Mouse (Mus musculus): ENCODE data around the gene Rangap1. TPM values are rescaled to one million over a fixed set of nuclear protein-coding genes. Genes with fewer than 3 reads are reported as not detected.

The Rangap1 gene
- polyA plus RNA-seq, 1 experiment from 2014 or later: 198 TPM

- 81% methylated on average over 4 of the region's 4 CpGs for WGBS
- H3K36me3 ChIP-seq (replicated peaks): peaks cover 76% of the 10 kb centered on the region
- no peaks in the 10 kb centered on the region for H3K27me3 ChIP-seq (ENCODE audit: poor library complexity, severe bottlenecking)
- peaks cover under 1% of the 10 kb centered on the region for H3K4me1 ChIP-seq
- no peak for DNase-seq (ENCODE audit: extremely low spot score, low spot score)
- no peaks in the 10 kb centered on the region for H3K9me3 ChIP-seq
- no peak overlapping the region for H3K27ac ChIP-seq
- H3K4me3 ChIP-seq: 0 out of 2 replicates have a peak overlapping the region, but pooled peaks have one; percentile 8
These were observed 75.1 kb downstream of the Rangap1 start for GRCm38 (mm10) chr15:81670231-81670640.

- no peaks in the 10 kb centered on the region for H3K27me3 ChIP-seq (ENCODE audit: poor library complexity, severe bottlenecking)
- H3K4me1 ChIP-seq: peaks cover 10% of the 10 kb centered on the region
- no peak overlapping the region for H3K4me3 ChIP-seq
- peaks cover 51% of the 10 kb centered on the region for H3K36me3 ChIP-seq (replicated peaks)
- H3K27ac ChIP-seq: no peak overlapping the region
- 88% methylated on average over 10 of the region's 10 CpGs for WGBS
- no peaks in the 10 kb centered on the region for H3K9me3 ChIP-seq
- DNase-seq (ENCODE audit: extremely low spot score, low spot score): no peak
These were observed 78.4 kb downstream of the Rangap1 start for GRCm38 (mm10) chr15:81666957-81667356.

GRCm38 (mm10) chr15:81663697-81664561, 81.4 kb downstream of the Rangap1 start, which contains the start of gene L3mbtl2:
Gene L3mbtl2 (plus strand): TSS chr15:81663889.
- Histone ChIP-seq H3K36me3 (replicated peaks) (peaks cover 22% of the 10 kb centered on the region), H3K9me3 (no peaks in the 10 kb centered on the region), H3K27me3 (ENCODE audit: poor library complexity, severe bottlenecking) (no peaks in the 10 kb centered on the region), H3K4me1 (peaks cover 10% of the 10 kb centered on the region), H3K4me3 (peak within 1 kb of the TSS; percentile 93), H3K27ac (peak within 1 kb of the TSS; percentile 87)
- 1% methylated on average over 55 of the region's 55 CpGs for WGBS
- DNase-seq (ENCODE audit: extremely low spot score, low spot score): peak; percentile 91

GRCm38 (mm10) chr15:81663281-81663680, 82.0 kb downstream of the Rangap1 start:
- no peak for DNase-seq (ENCODE audit: extremely low spot score, low spot score)
- Histone ChIP-seq H3K36me3 (replicated peaks) (peaks cover 16% of the 10 kb centered on the region), H3K4me3 (peak overlapping the region; percentile 93), H3K4me1 (peaks cover 10% of the 10 kb centered on the region), H3K9me3 (no peaks in the 10 kb centered on the region), H3K27me3 (ENCODE audit: poor library complexity, severe bottlenecking) (no peaks in the 10 kb centered on the region), H3K27ac (peak overlapping the region; percentile 87; the same call in 1 of the 2 replicates)
- WGBS: 64% methylated on average over 10 of the region's 10 CpGs

DNA sequence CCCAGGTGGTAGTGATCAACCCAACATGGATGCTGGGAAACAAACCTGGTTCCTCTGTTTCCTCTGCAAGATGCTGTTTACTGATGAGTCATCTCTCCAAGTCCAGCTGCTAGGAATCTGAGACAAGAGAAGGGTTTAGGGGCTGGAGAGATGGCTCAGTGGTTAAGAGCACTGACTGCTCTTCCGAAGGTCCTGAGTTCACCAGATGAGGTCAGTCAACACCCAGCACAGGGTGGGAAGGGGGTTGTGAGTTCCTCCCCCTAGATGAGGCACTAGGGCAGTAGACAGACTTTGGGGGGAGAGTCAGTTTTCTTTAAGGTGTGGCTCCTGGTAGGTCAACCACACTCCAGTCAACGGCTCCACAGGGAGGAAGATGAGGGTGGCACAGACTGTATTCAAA, 83.6 kb downstream of the Rangap1 start:
- H3K27ac ChIP-seq: no peak overlapping the region
- H3K4me3 ChIP-seq: no peak overlapping the region
- no peaks in the 10 kb centered on the region for H3K27me3 ChIP-seq (ENCODE audit: poor library complexity, severe bottlenecking)
- 93% methylated on average over 2 of the region's 2 CpGs for WGBS
- H3K36me3 ChIP-seq (replicated peaks): no peaks in the 10 kb centered on the region
- no peak for DNase-seq (ENCODE audit: extremely low spot score, low spot score)
- peaks cover 10% of the 10 kb centered on the region for H3K4me1 ChIP-seq
- H3K9me3 ChIP-seq: no peaks in the 10 kb centered on the region

Other genes with a start within 250 kb of the Rangap1 start
- 16.3 and 19.8 TPM in 2 replicates for gene Ep300, start 160.2 kb downstream of the Rangap1 start, polyA plus RNA-seq (2016; fragmentation: Nextera tagmentation; extraction: Ambion mirVana)
- 51.4 and 53.1 TPM in 2 replicates for gene L3mbtl2, start 81.6 kb downstream of the Rangap1 start, polyA plus RNA-seq (2016; fragmentation: Nextera tagmentation; extraction: Ambion mirVana)
- 2.3 and 2.4 TPM in 2 replicates for gene Chadl, start 48.2 kb downstream of the Rangap1 start, polyA plus RNA-seq (2016; fragmentation: Nextera tagmentation; extraction: Ambion mirVana)
- 43.4 and 44.3 TPM in 2 replicates for gene Zc3h7b, start 473 bp downstream of the Rangap1 start, polyA plus RNA-seq (2016; fragmentation: Nextera tagmentation; extraction: Ambion mirVana)
- gene Tef, start 56.9 kb upstream of the Rangap1 start, polyA plus RNA-seq (2016; fragmentation: Nextera tagmentation; extraction: Ambion mirVana): 13.5 and 13.7 TPM in 2 replicates
- 20.1 and 20.3 TPM in 2 replicates for gene Tob2, start 113.3 kb upstream of the Rangap1 start, polyA plus RNA-seq (2016; fragmentation: Nextera tagmentation; extraction: Ambion mirVana)
- 255 and 271 TPM in 2 replicates for gene Phf5a, start 126.4 kb upstream of the Rangap1 start, polyA plus RNA-seq (2016; fragmentation: Nextera tagmentation; extraction: Ambion mirVana)
- 147 and 148 TPM in 2 replicates for gene Aco2, start 126.8 kb upstream of the Rangap1 start, polyA plus RNA-seq (2016; fragmentation: Nextera tagmentation; extraction: Ambion mirVana)
- 84.0 and 90.8 TPM in 2 replicates for gene Polr3h, start 180.7 kb upstream of the Rangap1 start, polyA plus RNA-seq (2016; fragmentation: Nextera tagmentation; extraction: Ambion mirVana)
- 9.2 and 10.7 TPM in 2 replicates for gene Csdc2, start 191.2 kb upstream of the Rangap1 start, polyA plus RNA-seq (2016; fragmentation: Nextera tagmentation; extraction: Ambion mirVana)
- gene Pmm1, start 215.4 kb upstream of the Rangap1 start, polyA plus RNA-seq (2016; fragmentation: Nextera tagmentation; extraction: Ambion mirVana): 37.1 and 39.3 TPM in 2 replicates
- not detected in 2 replicates for gene 1700029P11Rik, start 235.0 kb upstream of the Rangap1 start, polyA plus RNA-seq (2016; fragmentation: Nextera tagmentation; extraction: Ambion mirVana)
- 90.8 and 94.9 TPM in 2 replicates for gene Xrcc6, start 242.3 kb upstream of the Rangap1 start, polyA plus RNA-seq (2016; fragmentation: Nextera tagmentation; extraction: Ambion mirVana)